Mouse (Mus musculus): ENCODE data around the gene Prss41.

Prss41 gene

DNA sequence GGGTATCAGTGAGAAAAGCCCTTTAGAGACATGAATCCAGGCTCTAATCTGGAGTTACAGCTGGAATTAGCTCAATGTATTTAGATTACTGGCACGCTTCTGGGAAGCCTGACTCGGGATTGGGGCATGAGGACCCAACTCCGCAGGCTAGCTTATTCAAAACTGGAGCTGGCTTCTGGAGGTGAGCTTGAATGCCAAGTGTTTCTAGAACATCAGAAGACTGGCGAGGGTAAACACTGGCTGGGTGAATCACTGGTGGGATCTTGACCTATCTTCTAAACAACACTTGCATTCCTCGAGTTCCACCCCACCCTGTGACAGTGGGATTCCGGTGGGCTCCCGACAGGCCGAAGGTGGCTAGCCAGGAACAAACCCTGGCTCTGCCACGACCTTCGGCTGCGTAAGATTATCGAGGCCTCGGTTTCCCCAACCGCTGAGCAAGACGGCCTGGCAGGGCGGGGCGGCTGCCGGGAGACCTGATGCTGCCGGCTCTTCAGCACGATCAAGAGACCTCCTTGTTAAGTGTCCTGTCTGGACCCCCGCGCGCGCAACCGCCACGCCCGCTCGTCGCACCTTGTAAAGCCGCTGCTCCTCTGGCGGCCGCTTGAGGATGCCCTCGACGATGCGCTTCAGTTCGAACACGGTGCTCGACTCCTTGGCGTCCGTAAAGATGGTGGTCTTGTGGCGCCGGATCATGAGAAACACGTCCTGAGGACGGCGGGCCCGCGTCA lies 15.5 kb downstream of the Prss41 start:
- DNase-seq (ENCODE audit: extremely low read depth, low read depth), result no peak

DNA sequence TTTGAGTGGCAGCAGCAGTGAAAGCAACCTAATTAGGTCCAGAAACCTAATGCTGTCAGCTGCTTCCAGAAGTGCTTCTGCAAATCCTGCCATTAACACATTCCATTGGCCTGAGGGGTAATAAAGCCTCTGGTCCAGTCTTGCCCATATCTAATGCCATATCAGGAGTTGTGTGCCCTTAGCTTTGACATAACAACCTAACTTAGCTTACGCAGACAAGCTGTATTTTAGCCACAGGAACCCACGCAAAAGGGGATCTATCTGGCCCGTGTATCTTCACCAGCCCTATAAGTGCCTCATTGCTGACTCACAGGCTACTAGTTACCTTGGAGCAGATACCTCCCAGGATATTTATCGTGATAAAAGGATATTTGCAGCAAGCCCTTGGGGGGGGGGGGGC lies 18.4 kb downstream of the Prss41 start:
- DNase-seq (ENCODE audit: extremely low read depth, low read depth), result no peak

DNA sequence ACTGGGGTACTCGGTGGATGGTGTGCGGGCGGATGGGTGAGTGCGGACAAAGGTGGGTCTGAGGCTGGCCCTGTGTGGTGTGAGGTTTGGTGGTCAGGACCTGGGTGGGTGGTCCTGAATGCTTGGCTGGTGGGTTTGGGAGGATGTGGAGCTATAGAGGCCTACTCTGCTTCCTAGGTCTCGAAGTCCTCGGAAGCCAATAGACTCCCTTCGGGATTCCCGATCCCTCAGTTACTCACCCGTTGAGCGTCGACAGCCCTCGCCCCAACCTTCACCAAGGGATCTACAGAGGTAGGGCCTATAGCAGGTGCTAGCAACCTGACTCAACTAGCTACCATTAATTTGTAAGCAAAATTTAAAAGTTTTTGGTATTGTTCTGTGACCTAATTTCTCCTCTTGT lies 20.4 kb downstream of the Prss41 start:
- DNase-seq (ENCODE audit: extremely low read depth, low read depth), result no peak

GRCm38 (mm10) chr17:23823018-23823417 lies 21.0 kb downstream of the Prss41 start:
- no peak for DNase-seq (ENCODE audit: extremely low read depth, low read depth)

DNA sequence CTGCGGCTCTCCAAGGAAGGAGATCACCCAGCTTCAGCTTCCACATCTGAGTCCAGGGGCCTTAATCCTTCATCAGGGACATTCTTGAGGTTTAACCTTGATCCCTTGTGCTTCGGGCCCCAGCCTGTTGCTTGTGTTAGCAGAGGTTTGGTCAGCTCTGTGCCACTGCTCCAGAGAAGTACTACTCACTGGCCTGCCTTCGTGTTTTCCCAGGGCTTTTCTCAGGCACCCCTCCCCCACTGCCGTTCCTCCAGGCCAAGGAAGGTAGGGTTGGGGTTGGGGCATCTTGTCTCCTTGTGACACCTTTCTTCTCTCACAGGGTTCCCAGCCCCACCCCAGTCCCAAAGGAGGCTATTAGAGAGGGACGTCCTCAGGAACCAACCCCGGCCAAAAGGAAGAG lies 21.9 kb downstream of the Prss41 start:
- DNase-seq (ENCODE audit: extremely low read depth, low read depth), result no peak

- DNase-seq (ENCODE audit: extremely low read depth, low read depth), result no peak
Observed at GRCm38 (mm10) chr17:23820731-23821130, 23.2 kb downstream of the Prss41 start.

- DNase-seq (ENCODE audit: extremely low read depth, low read depth), result no peak
Observed at GRCm38 (mm10) chr17:23819235-23819634, 24.7 kb downstream of the Prss41 start.

- no peak for DNase-seq (ENCODE audit: extremely low read depth, low read depth)
Observed at GRCm38 (mm10) chr17:23818579-23818978, 25.4 kb downstream of the Prss41 start.

DNA sequence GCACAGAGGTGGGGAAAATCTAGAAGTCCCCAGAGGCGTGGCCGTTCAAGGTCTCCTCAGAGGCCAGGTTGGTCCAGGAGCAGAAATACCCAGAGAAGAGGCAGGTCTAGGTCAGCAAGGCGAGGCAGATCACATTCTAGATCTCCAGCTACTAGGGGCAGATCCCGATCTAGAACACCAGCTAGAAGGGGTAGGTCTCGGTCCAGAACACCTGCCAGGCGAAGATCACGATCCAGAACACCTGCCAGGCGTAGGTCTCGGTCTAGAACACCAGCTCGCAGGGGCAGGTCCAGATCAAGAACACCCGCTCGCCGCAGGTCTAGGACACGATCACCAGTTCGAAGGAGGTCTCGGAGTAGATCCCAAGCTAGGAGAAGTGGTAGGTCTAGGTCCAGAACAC lies 28.3 kb downstream of the Prss41 start:
- no peak for DNase-seq (ENCODE audit: extremely low read depth, low read depth)

- no peak for DNase-seq (ENCODE audit: extremely low read depth, low read depth)
Observed at GRCm38 (mm10) chr17:23807918-23808317, 36.1 kb downstream of the Prss41 start.

DNA sequence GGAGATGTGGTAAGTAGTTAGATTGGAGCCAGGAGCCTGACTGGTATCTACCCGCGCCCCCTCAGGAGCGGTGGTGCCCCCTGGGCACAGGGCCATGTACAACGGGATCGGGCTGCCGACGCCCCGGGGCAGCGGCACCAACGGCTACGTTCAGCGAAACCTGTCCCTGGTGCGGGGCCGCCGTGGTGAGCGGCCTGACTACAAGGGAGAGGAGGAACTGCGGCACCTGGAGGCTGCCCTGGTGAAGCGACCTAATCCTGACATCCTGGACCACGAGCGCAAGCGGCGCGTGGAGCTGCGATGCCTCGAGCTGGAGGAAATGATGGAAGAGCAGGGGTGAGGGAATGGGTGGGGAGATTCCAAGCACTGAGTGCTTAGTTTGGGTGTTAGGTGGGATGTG lies 37.1 kb downstream of the Prss41 start:
- no peak for DNase-seq (ENCODE audit: extremely low read depth, low read depth)

DNA sequence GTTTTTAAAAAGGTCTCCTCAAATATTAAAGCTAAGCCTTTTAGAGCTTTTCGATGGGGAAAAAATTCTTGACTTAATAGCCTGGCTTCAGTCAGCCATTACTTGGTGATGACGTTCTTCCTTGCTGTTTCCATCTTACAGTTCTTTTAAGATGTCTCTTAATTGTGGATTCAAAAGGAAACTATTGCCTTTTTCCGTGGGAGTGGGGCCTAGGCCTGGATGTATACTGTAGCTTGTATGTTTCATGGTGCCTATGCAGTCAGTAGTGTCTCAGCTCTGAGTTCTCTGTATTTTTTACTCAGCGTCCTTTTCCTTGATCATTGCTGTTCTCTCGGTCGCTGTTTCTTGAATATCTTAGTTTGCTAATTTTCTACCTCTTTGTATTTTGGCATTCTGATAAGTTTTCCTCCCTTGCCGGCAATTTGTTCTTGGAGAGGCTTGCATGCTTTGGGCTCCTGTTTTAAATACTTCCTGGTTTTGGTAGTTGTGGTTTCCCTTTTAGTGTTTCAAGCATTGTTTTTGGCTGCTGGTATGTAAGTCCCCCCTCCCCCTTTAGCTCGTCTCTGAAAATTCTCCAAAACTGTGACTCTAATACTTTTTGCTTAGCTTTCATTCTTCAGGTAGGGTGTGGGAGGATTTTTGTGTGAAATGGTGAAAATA lies 39.4 kb downstream of the Prss41 start:
- no peak for DNase-seq (ENCODE audit: extremely low read depth, low read depth)

DNA sequence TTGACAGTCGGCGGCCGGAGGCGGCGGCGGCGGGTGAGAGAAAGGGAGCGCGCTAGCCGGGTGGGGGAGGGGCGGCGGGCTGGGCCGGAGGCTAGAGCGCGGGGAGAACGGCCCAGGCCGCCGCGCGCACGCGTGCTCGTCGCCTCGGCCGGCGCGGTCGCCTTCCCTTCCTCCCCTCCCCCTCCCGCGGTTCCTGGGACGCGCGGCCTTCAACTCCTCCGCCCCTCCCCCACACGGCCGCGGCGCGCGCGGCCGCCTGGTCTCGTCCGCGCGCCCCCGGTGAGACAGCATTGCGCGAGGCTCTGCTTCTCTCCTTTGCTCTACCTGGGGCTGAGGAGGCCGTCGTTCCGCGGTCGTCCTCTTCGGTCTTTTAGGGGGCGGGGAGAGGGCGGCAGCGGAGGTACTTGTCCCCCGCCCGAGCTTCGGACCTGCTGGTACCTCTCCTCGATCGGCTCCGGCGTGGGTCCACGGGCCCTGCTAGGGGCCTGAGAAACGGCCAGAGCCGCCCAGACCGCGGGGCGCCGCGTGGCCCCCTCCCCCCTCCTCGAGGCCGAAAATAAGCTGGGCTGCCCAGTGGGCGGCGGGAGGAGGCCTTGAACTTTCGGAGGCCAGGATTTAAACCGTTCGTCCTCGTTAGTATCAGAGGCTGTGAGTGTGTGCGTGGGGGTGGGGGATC lies 40.5 kb downstream of the Prss41 start:
- no peak for DNase-seq (ENCODE audit: extremely low read depth, low read depth)

DNA sequence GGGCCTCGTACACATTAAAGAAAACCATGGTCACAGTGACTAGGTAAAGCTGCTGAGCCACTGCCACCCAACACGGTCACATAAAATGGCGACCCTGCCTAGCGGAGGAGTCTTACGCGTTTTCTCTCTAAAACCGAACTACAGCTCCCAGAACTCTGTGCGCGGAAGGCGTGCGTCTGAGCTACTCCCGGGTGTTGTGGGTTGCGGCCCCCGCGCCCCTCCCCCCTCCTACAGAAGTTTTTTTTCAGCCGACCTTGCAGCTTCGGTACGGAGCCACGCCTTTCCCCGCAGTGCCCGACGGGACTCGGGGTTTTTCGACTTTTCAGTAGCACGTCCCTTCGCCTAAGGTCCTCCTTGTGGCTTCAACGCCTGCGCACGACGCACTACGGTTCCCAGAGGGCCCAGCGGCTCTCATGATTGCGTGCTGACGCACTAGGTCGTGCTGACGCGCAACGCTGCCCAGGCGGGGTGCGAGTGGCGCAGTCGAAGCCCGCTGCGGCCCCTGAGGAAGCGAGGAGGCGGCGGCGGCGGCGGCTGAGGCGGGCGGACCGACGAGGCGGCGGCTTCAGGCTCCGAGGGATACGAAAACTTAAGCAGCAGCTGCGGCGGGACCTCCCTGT lies 41.1 kb downstream of the Prss41 start:
- peak; percentile 98 for DNase-seq (ENCODE audit: extremely low read depth, low read depth)

DNA sequence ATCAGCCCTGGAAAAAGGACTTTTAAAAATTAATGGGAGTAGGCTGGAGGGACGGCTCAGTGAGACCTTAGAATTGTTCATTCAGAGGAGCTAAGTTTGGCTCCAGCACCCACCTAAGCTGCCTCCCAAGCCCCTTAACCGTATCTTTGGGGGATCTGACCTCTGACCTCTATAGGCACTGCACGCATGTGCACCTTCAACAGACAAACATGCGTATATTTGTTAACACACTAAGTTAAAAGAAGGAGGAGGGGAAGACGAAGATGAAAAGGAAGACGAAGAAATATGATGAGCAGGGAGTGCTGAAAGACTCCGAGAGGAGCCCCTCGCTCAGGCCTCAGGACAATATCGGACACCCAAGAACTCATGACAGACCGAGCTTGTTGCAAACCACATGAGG lies 42.3 kb downstream of the Prss41 start:
- DNase-seq (ENCODE audit: extremely low read depth, low read depth), result no peak

DNA sequence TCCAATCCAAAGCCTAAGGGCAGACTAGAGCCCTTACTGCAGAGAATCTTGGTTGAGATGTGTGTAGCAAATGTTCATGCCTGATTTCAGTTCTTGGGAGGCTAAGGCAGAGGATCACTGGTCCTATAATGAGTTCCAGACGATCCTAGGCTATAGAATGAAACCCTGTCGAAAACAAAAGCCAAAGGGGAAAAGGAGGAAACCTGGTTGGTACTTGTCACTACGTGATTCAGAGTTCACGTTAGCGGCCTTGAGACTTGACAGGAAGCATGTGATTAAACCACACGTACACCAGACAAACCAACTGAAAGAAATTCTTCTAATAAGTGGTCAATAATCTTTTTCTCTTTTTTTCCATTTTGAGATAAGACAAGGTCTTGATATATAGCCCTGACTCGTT lies 46.7 kb downstream of the Prss41 start:
- DNase-seq (ENCODE audit: extremely low read depth, low read depth), result no peak

DNA sequence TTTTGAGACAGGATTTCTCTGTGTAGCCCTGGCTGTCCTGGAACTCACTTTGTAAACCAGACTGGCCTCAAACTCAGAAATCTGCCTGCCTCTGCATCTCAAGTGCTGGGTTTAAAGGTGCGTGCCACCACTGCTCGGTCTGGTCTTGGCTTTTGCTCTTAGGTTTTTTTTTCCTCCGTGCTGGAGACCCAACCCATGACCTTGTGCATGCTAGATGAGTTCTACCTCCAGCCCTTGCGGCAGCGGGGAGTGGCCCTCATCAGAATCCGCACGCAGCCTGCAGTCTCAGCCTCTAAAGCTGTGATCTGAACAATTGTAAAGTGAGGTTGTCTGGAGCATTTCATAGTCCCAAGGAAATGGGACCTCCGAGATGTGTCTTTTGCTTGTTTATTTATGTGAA lies 48.6 kb downstream of the Prss41 start:
- DNase-seq (ENCODE audit: extremely low read depth, low read depth), result no peak

GRCm38 (mm10) chr17:23791079-23791357 lies 53.0 kb downstream of the Prss41 start:
- DNase-seq (ENCODE audit: extremely low read depth, low read depth), result no peak

GRCm38 (mm10) chr17:23790269-23791078 lies 53.5 kb downstream of the Prss41 start, which contains the start of gene Srrm2:
Gene Srrm2, plus strand, starts transcription at chr17:23790532.
- no peak for DNase-seq (ENCODE audit: extremely low read depth, low read depth)

GRCm38 (mm10) chr17:23789749-23790268 lies 54.2 kb downstream of the Prss41 start:
- DNase-seq (ENCODE audit: extremely low read depth, low read depth), result peak; percentile 63

GRCm38 (mm10) chr17:23788973-23789372 lies 55.0 kb downstream of the Prss41 start:
- DNase-seq (ENCODE audit: extremely low read depth, low read depth), result no peak

Data from MEL-GATA-1-ER (cell line).